ENCODE assay signal across 8 mouse cellular contexts in genomic region chr1:159393070-159393699, GRCm38 (mm10).
DNase-seq lines count a peak whose midpoint lies in the region; ATAC-seq lines count a peak whose summit lies in the region.

No protein-coding gene starts in this region.

- H3K36me3 ChIP-seq in forebrain, embryonic 10.5 days (replicated peaks) = no peaks in the 10 kb centered on the region
- H3K36me3 ChIP-seq in forebrain, embryonic 15.5 days = no peaks in the 10 kb centered on the region
- no peaks in the 10 kb centered on the region for H3K36me3 ChIP-seq in kidney, embryonic 14.5 days (ENCODE audit: control insufficient read depth, insufficient read depth, low read length)
- H3K36me3 ChIP-seq in limb, embryonic 12.5 days = no peaks in the 10 kb centered on the region

- no peak overlapping the region for H3K9ac ChIP-seq in forebrain, embryonic 15.5 days (replicated peaks)
- no peak overlapping the region for H3K9ac ChIP-seq in kidney, embryonic 14.5 days (ENCODE audit: low read depth, low read length)
- no peak overlapping the region for H3K9ac ChIP-seq in limb, embryonic 12.5 days (replicated peaks)

- no peak overlapping the region for H3K4me2 ChIP-seq in forebrain, embryonic 15.5 days (replicated peaks)
- no peak overlapping the region for H3K4me2 ChIP-seq in kidney, embryonic 14.5 days (replicated peaks; ENCODE audit: low read depth, low read length)
- no peak overlapping the region for H3K4me2 ChIP-seq in limb, embryonic 12.5 days

- H3K27me3 ChIP-seq in forebrain, embryonic 10.5 days (ENCODE audit: poor library complexity, severe bottlenecking) = no peaks in the 10 kb centered on the region
- no peaks in the 10 kb centered on the region for H3K27me3 ChIP-seq in forebrain, embryonic 15.5 days
- no peaks in the 10 kb centered on the region for H3K27me3 ChIP-seq in kidney, embryonic 14.5 days (ENCODE audit: control insufficient read depth, insufficient read depth, low read length)
- no peaks in the 10 kb centered on the region for H3K27me3 ChIP-seq in limb, embryonic 12.5 days

- ATAC-seq in forebrain, embryonic 15.5 days (replicated peaks) = no peak
- peak; percentile 11; the same call in 1 of the 2 replicates for ATAC-seq in kidney, embryonic 14.5 days (ENCODE audit: low FRiP score, low TSS enrichment)
- no peak for ATAC-seq in limb, embryonic 12.5 days (ENCODE audit: insufficient number of reproducible peaks, insufficient read depth, low FRiP score, low TSS enrichment, low read depth)
- no peak for ATAC-seq in erythroid progenitor cell, adult 5-6 weeks (replicated peaks; ENCODE audit: low FRiP score, poor library complexity, severe bottlenecking)

- H3K4me1 ChIP-seq in forebrain, embryonic 10.5 days = peaks cover 14% of the 10 kb centered on the region
- peaks cover 13% of the 10 kb centered on the region for H3K4me1 ChIP-seq in forebrain, embryonic 15.5 days
- peaks cover 3% of the 10 kb centered on the region; the same call in 1 of the 2 replicates for H3K4me1 ChIP-seq in kidney, embryonic 14.5 days (ENCODE audit: control insufficient read depth, insufficient read depth, low read length)
- peaks cover 11% of the 10 kb centered on the region for H3K4me1 ChIP-seq in limb, embryonic 12.5 days (replicated peaks)

- H3K9me3 ChIP-seq in forebrain, embryonic 10.5 days = no peaks in the 10 kb centered on the region
- H3K9me3 ChIP-seq in forebrain, embryonic 15.5 days = no peaks in the 10 kb centered on the region
- H3K9me3 ChIP-seq in kidney, embryonic 14.5 days (ENCODE audit: control insufficient read depth, low read length) = no peaks in the 10 kb centered on the region
- H3K9me3 ChIP-seq in limb, embryonic 12.5 days = no peaks in the 10 kb centered on the region

- H3K4me3 ChIP-seq in forebrain, embryonic 10.5 days = no peak overlapping the region
- no peak overlapping the region for H3K4me3 ChIP-seq in forebrain, embryonic 15.5 days
- H3K4me3 ChIP-seq in kidney, embryonic 14.5 days (ENCODE audit: low read length) = no peak overlapping the region
- H3K4me3 ChIP-seq in limb, embryonic 12.5 days (replicated peaks) = no peak overlapping the region

- peak overlapping the region; percentile 58; the same call in 1 of the 2 replicates for H3K27ac ChIP-seq in forebrain, embryonic 10.5 days
- H3K27ac ChIP-seq in forebrain, embryonic 15.5 days (replicated peaks) = no peak overlapping the region
- no peak overlapping the region for H3K27ac ChIP-seq in kidney, embryonic 14.5 days (ENCODE audit: low read depth, low read length)
- peak overlapping the region; percentile 62; the same call in 1 of the 2 replicates for H3K27ac ChIP-seq in limb, embryonic 12.5 days

- 40% methylated on average over 6 of the region's 6 CpGs for WGBS in forebrain, embryonic 10.5 days
- 32% methylated on average over 6 of the region's 6 CpGs for WGBS in forebrain, embryonic 15.5 days
- 9% methylated on average over 6 of the region's 6 CpGs for WGBS in kidney, embryonic 14.5 days
- WGBS in limb, embryonic 12.5 days = 7% methylated on average over 6 of the region's 6 CpGs

- no peak for DNase-seq in forebrain, embryonic 10.5 days (ENCODE audit: extremely low spot score, low spot score)
- DNase-seq in adipocyte (ENCODE audit: low spot score) = peak; percentile 63
- peak; percentile 76 to 90 for DNase-seq in frontal cortex, postnatal 36 days (ENCODE audit: low spot score in 2 of 2)
- DNase-seq in thymus, postnatal 14 days = peak; percentile 23

Comparison
In these comparisons a context has a peak if more than half of its experiments do, and no peak if none do; other contexts are left out.
1. H3K27ac ChIP-seq: peak in forebrain, embryonic 10.5 days (single experiment) and limb, embryonic 12.5 days (single experiment); none in forebrain, embryonic 15.5 days (single experiment) and kidney, embryonic 14.5 days (single experiment).